Mouse (Mus musculus) cerebellum, adult 2 months (tissue): ENCODE data around the gene Mllt3. TPM values are rescaled to one million over a fixed set of nuclear protein-coding genes. Genes with fewer than 3 reads are reported as not detected.

ENCODE experiments used
- DNase-seq, 2 experiments: peaks; one replicate each; pipeline ENCODE4 v3.0.0; 2021
- H3K27ac ChIP-seq: fragments of 200-500 bp; 2 replicates; pipeline ENCODE4 v1.5.1; 2012; ENCODE audit warnings: low read length, control low read depth, inconsistent platforms; ENCODE audit not compliant: insufficient read depth
- H3K27me3 ChIP-seq: fragments of 200-500 bp; 2 replicates; pipeline ENCODE4 v1.6.1; 2012; ENCODE audit warnings: inconsistent platforms, mild to moderate bottlenecking, low read length, moderate library complexity; ENCODE audit not compliant: control insufficient read depth, insufficient read depth
- H3K4me1 ChIP-seq: fragments of 200-500 bp; 2 replicates; pipeline ENCODE4 v1.6.1; 2011; ENCODE audit warnings: low read length; ENCODE audit not compliant: control insufficient read depth, insufficient read depth
- H3K4me3 ChIP-seq: fragments of 200-500 bp; replicated peaks from 2 replicates; pipeline ENCODE3; 2011; ENCODE audit warnings: mild to moderate bottlenecking, low read depth, low read length, control low read depth; ENCODE audit not compliant: insufficient read depth
- CTCF ChIP-seq: fragments of 200-500 bp; IDR thresholded peaks from 2 replicates; pipeline ENCODE4 v1.5.1; 2011; ENCODE audit warnings: low read depth, mild to moderate bottlenecking, control low read depth, low read length, moderate library complexity, borderline replicate concordance; ENCODE audit not compliant: insufficient read depth
- POLR2A ChIP-seq: fragments of 200-500 bp; IDR thresholded peaks from 2 replicates; pipeline ENCODE4 v1.6.1; 2011; ENCODE audit warnings: low read length, control low read depth, borderline replicate concordance; ENCODE audit not compliant: insufficient read depth
- WGBS: fragments of 180-500 bp; shearing (Covaris S2); methylation state at CpG from one replicate; pipeline ENCODE4 v1.1.7; 2018; 5-methylcytosine and 5-hydroxymethylcytosine counted together
- polyA plus RNA-seq: library from polyadenylated mRNA; depleted of rRNA; stranded (reverse); fragments of >200 nt; gene quantifications from 2 replicates; pipeline ENCODE4 v1.2.3, GENCODE M21; 2012

The Mllt3 gene
- polyA plus RNA-seq, 1 experiment, result 25.8 TPM

GRCm38 (mm10) chr4:87955132-87955531, 78.0 kb downstream of the Mllt3 start:
- 66% methylated on average over 2 of the region's 2 CpGs for WGBS
- no peak for DNase-seq
- no peak overlapping the region for H3K27ac ChIP-seq
- H3K27me3 ChIP-seq, result no peaks in the 10 kb centered on the region
- no peak for TF ChIP-seq CTCF
- TF ChIP-seq POLR2A, result no peak
- peaks cover 8% of the 10 kb centered on the region for H3K4me1 ChIP-seq
- H3K4me3 ChIP-seq, result no peak overlapping the region

- no peaks in the 10 kb centered on the region for H3K27me3 ChIP-seq
- DNase-seq, result no peak
- TF ChIP-seq POLR2A (no peak), CTCF (no peak)
- 43% methylated on average over 7 of the region's 7 CpGs for WGBS
- 0 out of 2 replicates have a peak overlapping the region, but pooled peaks have one; percentile 4 for H3K27ac ChIP-seq
- peaks cover 8% of the 10 kb centered on the region for H3K4me1 ChIP-seq
- no peak overlapping the region for H3K4me3 ChIP-seq
Measured at GRCm38 (mm10) chr4:87954421-87955083, 78.6 kb downstream of the Mllt3 start.

GRCm38 (mm10) chr4:87953736-87954135, 79.4 kb downstream of the Mllt3 start:
- 76% methylated on average over 4 of the region's 4 CpGs for WGBS
- TF ChIP-seq CTCF, result no peak
- TF ChIP-seq POLR2A, result no peak
- no peak for DNase-seq

GRCm38 (mm10) chr4:87953268-87953667, 79.9 kb downstream of the Mllt3 start:
- 89% methylated on average over 4 of the region's 4 CpGs for WGBS
- Histone ChIP-seq H3K27me3 (no peaks in the 10 kb centered on the region), H3K4me3 (no peak overlapping the region)

More at GRCm38 (mm10) chr4:87953736-87954135, 79.4 kb downstream of the Mllt3 start:
- Histone ChIP-seq H3K27ac (no peak overlapping the region), H3K27me3 (no peaks in the 10 kb centered on the region), H3K4me1 (peaks cover 8% of the 10 kb centered on the region), H3K4me3 (no peak overlapping the region)

GRCm38 (mm10) chr4:87949451-87949850, 83.7 kb downstream of the Mllt3 start:
- DNase-seq, result no peak
- TF ChIP-seq CTCF, result no peak
- TF ChIP-seq POLR2A, result no peak
- 85% methylated on average over 6 of the region's 6 CpGs for WGBS
- Histone ChIP-seq H3K4me3 (no peak overlapping the region), H3K4me1 (peaks cover 6% of the 10 kb centered on the region), H3K27me3 (no peaks in the 10 kb centered on the region), H3K27ac (no peak overlapping the region)

More at GRCm38 (mm10) chr4:87953268-87953667, 79.9 kb downstream of the Mllt3 start:
- TF ChIP-seq CTCF (no peak), POLR2A (no peak)
- Histone ChIP-seq H3K27ac (no peak overlapping the region), H3K4me1 (peaks cover 8% of the 10 kb centered on the region)
- DNase-seq, result no peak

GRCm38 (mm10) chr4:87944320-87944719, 88.8 kb downstream of the Mllt3 start:
- peak in 1 of 2 experiments; percentile 61 for DNase-seq
- Histone ChIP-seq H3K4me1 (peaks cover 13% of the 10 kb centered on the region; the same call in 1 of the 2 replicates), H3K27me3 (no peaks in the 10 kb centered on the region), H3K4me3 (no peak overlapping the region), H3K27ac (no peak overlapping the region)
- no peak for TF ChIP-seq CTCF
- TF ChIP-seq POLR2A, result no peak
- WGBS, result 53% methylated on average over 3 of the region's 3 CpGs

GRCm38 (mm10) chr4:87942921-87943403, 90.2 kb downstream of the Mllt3 start:
- WGBS, result 94% methylated on average over 8 of the region's 8 CpGs
- no peak overlapping the region for H3K27ac ChIP-seq
- no peaks in the 10 kb centered on the region for H3K27me3 ChIP-seq
- no peak for DNase-seq
- TF ChIP-seq POLR2A (no peak), CTCF (no peak)
- H3K4me3 ChIP-seq, result no peak overlapping the region
- H3K4me1 ChIP-seq, result peaks cover 13% of the 10 kb centered on the region; the same call in 1 of the 2 replicates
